Mouse (Mus musculus) inflammation-experienced regulatory T-cells, adult 6 months (primary cell): ENCODE data around the gene Vps4a. TPM values are rescaled to one million over a fixed set of nuclear protein-coding genes. Genes with fewer than 3 reads are reported as not detected.
"Not testable (repeated sequence)": the region's sequence is repeated elsewhere in the genome, so short reads cannot be mapped to it uniquely, and the experiment has no call there.

Experiments used
- ATAC-seq: one replicate; pipeline ENCODE4 v1.8.0; 2017
- polyA plus RNA-seq, 3 experiments: library from polyadenylated mRNA; unstranded; fragments of 100-300 nt; shearing (Covaris generic); gene quantifications; one replicate each; pipeline ENCODE4 v1.2.1; 2017

The Vps4a gene
- 10 to 100 TPM; 32.5 to 38.8 (median 36.7) TPM for polyA plus RNA-seq

GRCm38 (mm10) chr8:107030650-107031576 lies at the start of gene Vps4a:
Gene Vps4a, plus strand, starts transcription at chr8:107031222.
- ATAC-seq: peak; percentile 88

- no peak for ATAC-seq
Measured at GRCm38 (mm10) chr8:106985404-106985821, 45.6 kb upstream of the Vps4a start.

DNA sequence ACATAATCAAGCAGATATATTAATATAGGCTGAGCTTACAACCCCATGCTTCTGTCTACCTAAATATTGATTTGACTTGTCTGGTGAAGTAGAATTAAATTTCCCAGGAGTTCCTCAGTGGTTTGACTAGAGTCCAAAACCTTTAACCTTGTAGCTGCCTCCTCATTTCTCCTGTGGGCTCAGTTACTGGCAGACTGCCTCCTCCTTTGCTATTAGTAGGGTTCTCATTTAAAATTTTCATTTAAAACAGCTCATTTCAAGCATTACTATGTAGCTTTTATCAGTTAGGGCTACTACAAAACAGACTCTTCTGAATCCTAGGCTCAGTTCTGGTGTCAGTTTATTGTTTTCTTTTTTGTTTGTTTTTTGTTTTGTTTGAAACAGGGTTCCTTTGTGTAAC lies 45.1 kb upstream of the Vps4a start:
- ATAC-seq: no peak

DNA sequence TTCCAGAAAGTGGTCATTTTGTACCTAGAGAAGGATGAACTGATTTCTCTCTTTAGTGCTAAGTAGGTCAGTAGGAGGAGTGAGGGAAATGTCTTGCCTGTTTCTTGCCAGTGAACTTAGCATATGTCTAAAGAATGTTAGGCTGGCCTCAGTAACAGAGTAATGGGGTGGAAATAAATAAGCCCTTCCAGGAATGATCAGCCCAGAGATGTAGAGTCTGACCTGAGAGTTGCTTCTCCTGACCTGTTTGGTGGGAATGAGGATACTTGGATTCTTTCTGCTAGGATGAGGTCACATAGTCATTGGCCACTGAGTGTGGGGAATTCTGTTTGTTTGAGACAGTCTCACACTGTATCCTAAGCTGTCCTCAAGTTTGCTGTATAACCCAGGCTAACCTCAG lies 43.5 kb upstream of the Vps4a start:
- ATAC-seq: no peak

GRCm38 (mm10) chr8:106991393-106991792 lies 39.6 kb upstream of the Vps4a start:
- no peak for ATAC-seq

- not testable (repeated sequence) for ATAC-seq
Measured at GRCm38 (mm10) chr8:106996339-106996738, 34.7 kb upstream of the Vps4a start.

DNA sequence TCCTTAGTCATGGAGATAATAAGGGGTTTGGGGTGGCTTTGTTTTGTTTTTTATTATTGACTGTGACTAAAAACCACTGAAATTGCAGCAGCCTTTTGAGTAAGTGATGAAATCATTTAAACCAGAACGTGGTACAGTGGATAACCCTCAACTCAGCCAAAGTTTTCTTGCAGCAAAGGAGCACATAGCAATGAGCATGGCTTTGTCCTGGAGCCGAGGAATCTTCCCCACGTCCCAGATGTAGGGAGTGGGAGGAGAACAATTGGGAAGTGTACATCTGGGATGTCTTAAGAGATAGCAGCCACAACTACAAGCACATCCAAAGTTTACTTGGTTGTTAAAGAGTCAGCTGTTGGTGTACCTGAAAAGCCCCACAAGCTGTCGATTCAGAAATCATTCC lies 33.6 kb upstream of the Vps4a start:
- no peak for ATAC-seq

- no peak for ATAC-seq
Measured at GRCm38 (mm10) chr8:106999068-106999467, 32.0 kb upstream of the Vps4a start.

DNA sequence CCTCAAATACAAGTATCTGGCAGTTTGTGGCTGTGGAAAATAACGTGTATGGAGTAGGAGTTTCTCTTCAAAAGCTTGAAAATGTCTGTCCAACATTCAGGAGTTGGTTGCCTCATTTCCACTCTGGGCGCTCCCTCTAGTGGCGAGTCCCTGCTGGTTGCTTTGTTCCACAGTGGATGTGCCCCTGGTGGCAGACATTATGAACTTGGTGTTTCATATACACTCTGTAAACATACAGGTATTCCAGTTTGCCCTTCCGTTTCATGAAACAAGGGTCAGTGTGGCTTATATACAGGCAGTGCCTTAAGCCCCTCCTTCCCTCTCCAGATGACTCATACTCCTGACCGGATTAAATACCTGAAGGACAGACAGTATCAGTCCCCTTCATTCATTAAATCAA lies 28.5 kb upstream of the Vps4a start:
- ATAC-seq: peak; percentile 100

DNA sequence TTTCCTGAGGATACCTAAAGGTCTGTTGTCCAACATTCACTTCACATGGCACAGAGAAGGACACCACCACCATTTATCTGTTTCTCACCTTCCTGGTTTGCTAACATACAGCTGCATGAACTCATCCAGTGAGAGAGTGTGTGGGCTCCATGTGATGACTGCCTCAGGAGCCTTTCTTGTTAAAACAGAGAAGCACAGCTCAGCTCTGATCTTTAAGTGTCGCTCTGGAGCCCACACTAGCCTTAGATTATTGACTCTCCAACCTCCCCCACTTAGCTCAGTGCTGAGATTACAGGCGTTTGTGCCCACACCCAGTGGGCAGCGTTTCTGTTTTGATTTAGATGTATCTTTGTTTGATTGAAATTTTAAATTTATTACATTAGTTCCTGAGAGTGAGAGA lies 23.2 kb upstream of the Vps4a start:
- ATAC-seq: no peak

DNA sequence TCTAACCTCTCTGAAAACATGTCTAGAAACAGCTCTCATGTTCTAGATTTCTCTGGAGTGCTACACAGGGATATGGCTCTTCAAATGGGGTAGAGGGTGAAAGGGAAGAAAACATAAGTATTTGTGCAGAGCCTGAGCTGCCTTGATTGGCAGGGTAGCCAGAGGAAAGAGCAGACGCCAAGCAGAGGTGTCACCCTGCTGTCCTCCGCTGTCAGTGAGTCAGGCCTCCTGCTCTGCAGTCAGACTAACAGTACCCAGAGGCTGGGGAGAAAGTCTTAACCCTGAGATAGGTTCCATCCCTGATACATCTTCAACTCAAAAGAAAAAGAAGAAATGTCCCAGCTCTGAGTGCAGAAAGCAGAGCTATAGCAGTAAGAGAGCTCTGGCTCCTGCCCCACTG lies 18.4 kb upstream of the Vps4a start:
- ATAC-seq: no peak

DNA sequence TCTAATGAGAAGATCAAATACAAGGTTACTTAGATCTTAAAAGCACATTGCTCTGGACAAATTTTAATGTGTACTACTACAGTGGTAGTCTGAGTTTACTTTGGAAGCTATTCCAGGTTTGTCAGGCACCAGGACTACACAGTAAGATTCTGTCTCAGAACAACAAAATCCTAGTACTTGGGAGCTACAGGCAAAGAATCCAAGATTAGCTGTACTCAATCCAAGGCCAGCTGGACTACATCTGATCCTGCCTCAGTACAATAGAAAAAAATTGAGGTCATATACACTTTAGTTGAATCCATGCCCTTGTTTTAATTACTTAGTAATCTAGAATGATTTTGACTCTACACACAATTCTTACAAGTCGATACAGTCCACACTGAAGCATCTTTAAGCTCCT lies 16.1 kb upstream of the Vps4a start:
- no peak for ATAC-seq

DNA sequence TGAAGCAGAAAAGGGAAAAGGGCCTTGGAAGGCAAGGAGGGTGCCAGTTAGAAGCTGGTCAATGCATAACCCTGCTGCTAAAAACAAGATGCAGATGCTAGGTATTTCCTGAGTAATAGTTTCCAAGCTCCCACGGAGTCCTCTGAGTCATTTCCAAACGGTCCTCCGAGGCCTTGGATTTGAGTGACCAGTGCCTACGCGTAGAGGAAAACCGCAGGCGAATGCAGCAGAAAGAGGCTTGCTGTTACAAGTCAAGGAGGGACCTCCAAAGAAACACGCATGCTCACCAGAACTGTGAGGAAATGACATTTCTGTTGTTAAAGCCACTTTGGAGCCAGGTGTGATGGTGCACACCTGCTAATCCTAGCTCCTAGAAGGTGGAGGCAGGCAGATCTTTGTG lies 7.5 kb upstream of the Vps4a start:
- no peak for ATAC-seq

DNA sequence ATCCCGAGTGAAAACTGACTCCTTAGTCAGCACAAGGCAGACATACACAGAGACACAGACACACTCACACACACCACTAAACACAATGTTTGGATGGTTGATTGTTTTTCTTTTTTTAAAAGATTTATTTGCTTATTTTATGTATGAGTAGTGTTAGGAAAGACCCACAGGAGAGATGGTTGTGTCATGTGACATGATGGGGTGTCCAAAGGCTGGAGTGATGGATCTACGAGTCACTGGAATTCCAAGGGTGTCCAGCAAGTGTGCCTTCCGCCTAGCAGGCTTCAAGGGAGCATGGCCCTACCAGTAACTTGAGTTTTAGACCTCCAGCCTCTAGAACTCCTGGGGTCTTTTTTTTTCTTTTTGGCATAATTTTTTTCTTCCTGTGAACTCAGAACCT lies 1.7 kb upstream of the Vps4a start:
- ATAC-seq: no peak

DNA sequence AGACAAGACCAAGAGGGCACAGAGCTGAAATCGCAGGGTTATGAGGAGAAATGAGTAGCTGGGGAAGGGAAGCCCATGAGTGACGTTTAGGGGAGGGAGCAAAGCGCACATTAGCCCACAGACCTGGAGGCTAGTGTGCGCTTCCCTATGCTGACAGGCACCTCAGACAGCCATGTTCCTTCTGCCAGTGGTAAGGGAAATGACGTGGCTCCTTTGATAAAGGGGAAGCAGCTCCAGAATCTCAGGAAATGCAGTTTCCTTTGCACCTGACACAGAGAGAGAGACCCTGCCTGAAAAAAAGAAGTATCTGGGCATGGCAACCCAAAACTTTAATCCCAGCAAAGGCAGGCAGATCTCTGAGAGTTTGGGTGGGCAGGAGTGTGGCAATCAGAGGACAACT lies 964 bp upstream of the Vps4a start:
- ATAC-seq: no peak

GRCm38 (mm10) chr8:107031577-107032090 lies 612 bp downstream of the Vps4a start:
- ATAC-seq: peak; percentile 46

- ATAC-seq: not testable (repeated sequence)
Measured at GRCm38 (mm10) chr8:107033609-107034008, 2.6 kb downstream of the Vps4a start.

- no peak for ATAC-seq
Measured at GRCm38 (mm10) chr8:107035641-107036040, 4.6 kb downstream of the Vps4a start.

GRCm38 (mm10) chr8:107036626-107037025 lies 5.6 kb downstream of the Vps4a start:
- no peak for ATAC-seq

DNA sequence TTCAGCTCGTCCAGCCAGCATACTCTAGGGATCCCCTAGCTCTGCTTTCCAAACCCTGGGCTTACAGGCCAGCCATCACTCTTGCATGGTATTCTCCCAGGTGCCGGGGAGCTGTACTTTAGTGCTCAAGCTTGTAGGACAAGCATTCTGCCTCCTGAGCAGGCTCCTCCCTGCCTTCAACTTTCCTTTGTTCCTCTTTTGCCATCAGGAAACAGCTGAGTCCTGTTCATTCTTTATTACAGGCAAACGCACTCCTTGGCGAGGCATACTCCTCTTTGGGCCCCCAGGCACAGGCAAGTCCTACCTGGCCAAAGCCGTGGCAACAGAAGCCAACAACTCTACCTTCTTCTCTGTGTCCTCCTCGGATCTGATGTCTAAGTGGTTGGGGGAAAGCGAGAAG lies 9.6 kb downstream of the Vps4a start:
- ATAC-seq: no peak

DNA sequence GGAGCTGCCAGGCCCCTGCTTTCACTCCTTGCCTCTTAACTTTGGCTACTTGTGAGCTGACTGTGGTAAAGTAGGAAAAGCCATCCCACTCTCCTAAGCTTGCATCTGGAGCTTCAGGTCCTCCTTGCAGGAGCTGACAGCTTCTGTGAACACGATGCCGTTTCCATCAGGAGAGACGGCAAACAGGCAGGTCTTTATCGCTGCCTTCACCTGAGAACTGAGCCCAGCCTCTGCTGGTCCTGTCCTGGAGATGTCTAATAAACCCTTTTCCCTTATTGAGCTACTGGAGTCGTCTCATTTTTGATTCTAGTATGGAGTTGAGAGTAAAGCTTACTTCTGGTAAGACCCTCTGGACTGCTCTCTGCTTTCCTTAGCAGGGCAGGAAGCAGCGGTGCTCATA lies 14.5 kb downstream of the Vps4a start:
- no peak for ATAC-seq

DNA sequence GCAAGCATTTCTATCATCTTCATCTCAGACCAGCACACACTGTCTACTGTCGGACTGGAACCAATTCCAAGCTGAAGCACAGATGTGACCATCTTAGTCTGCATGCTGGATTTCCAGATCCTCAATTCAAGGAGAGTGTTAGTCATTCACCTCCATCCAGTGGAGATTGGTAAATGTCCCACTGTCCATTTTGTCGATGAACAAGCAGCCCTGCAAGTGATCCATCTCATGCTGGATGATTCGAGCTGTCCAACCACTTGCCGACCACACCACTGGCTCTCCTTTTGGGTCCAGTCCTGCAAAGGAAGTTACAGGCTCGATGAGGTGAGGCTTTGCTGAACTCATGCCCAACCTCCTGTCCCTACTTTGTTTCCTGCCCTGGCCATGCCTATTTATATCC lies 16.0 kb downstream of the Vps4a start:
- ATAC-seq: no peak

DNA sequence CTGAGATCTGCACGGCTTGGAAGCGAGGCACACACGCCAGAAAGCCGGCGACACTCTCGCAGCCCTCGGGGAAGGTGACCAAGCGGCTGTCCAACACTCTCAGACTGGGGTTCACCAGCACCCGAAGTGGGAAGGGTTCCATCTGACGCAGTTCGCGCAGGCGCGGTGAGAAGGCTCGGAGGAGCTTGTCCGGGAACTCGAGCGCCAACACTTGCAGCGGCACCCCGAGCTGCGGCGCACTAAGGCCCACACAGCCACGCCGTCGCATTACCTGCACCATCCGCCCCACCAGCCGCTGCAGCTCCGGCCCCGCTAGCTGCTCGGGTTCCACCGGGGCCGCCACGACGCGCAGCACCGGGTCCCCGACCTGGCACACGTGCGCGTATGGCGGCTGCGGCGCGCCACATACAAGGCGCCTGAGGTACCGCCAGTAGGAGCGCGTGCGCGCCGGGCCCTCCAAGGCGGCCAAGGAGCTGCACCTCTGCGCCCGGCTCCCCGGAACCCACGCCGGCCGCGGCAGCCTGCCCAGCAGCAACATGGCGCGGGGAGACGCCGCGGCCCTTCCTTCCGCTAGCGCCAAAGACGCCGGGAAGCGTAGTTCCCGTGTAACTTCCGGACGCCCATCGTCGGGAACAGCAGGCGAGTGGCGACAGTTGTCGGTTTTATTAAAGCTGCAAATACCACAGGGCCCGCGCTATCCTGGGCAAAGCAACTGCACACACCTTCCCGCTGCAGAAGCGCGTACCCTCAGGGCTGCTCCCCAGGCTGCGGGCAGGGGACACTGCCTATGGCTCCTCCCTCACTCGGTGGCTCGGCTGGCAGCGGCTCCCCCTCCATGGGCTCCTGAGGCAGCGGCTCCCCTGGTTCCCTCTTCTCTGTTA lies 17.3 kb downstream of the Vps4a start, which contains the start of gene Pdf:
Gene Pdf, minus strand, starts transcription at position 554 of the 881 bp plus-strand sequence.
- peak; percentile 71 for ATAC-seq
